Mouse (Mus musculus) hindbrain, embryonic 13.5 days (tissue): Measurements from ENCODE around the gene AI481877. TPM values are rescaled to one million over a fixed set of nuclear protein-coding genes. Genes with fewer than 3 reads are reported as not detected.
A peak's percentile ranks its signal among the peaks of the same experiment; 100 is the strongest.

ENCODE experiments used
- ATAC-seq: fragments of 200-750 bp; cut with Nextera tagmentation; 2 replicates; pipeline ENCODE4 v1.8.0; 2017; ENCODE audit warnings: moderate TSS enrichment; ENCODE audit not compliant: low FRiP score
- H3K27ac ChIP-seq: fragments of 300-500 bp; sonication (generic); 2 replicates; pipeline ENCODE4 v1.5.1; 2015; ENCODE audit warnings: inconsistent platforms, mild to moderate bottlenecking, moderate library complexity
- H3K27me3 ChIP-seq: fragments of 300-500 bp; sonication (generic); 2 replicates; pipeline ENCODE4 v1.6.1; 2015; ENCODE audit warnings: mild to moderate bottlenecking, inconsistent platforms
- H3K36me3 ChIP-seq: fragments of 300-500 bp; sonication (generic); 2 replicates; pipeline ENCODE4 v1.6.1; 2015; ENCODE audit warnings: mild to moderate bottlenecking, inconsistent platforms
- H3K4me1 ChIP-seq: fragments of 300-500 bp; sonication (generic); replicated peaks from 2 replicates; pipeline ENCODE4 v1.6.1; 2015; ENCODE audit warnings: inconsistent platforms
- H3K4me2 ChIP-seq: fragments of 300-500 bp; sonication (generic); 2 replicates; pipeline ENCODE4 v1.6.1; 2015; ENCODE audit warnings: inconsistent platforms, mild to moderate bottlenecking, moderate library complexity
- H3K4me3 ChIP-seq: fragments of 300-500 bp; sonication (generic); 2 replicates; pipeline ENCODE4 v1.5.1; 2015; ENCODE audit warnings: mild to moderate bottlenecking, inconsistent platforms
- H3K9ac ChIP-seq: fragments of 300-500 bp; sonication (generic); 2 replicates; pipeline ENCODE4 v1.6.1; 2015; ENCODE audit warnings: mild to moderate bottlenecking, inconsistent platforms
- H3K9me3 ChIP-seq: fragments of 300-500 bp; sonication (generic); 2 replicates; pipeline ENCODE4 v1.6.1; 2016; ENCODE audit warnings: inconsistent platforms
- WGBS: fragments of 180-500 bp; shearing (Covaris S2); methylation state at CpG from one replicate; pipeline ENCODE4 v1.1.7; 2015; 5-methylcytosine and 5-hydroxymethylcytosine counted together
- polyA plus RNA-seq: library from polyadenylated mRNA; unstranded; fragments of >200 nt; fragmentation: Nextera tagmentation; extraction: Ambion mirVana; gene quantifications from 2 replicates; pipeline ENCODE4 v1.2.1, GENCODE M21; 2015

AI481877 gene
- polyA plus RNA-seq, 1 experiment from 2014 or later, result not detected

- H3K4me2 ChIP-seq, result no peak overlapping the region
- H3K36me3 ChIP-seq, result no peaks in the 10 kb centered on the region
- peaks cover 22% of the 10 kb centered on the region for H3K4me1 ChIP-seq
- no peak overlapping the region for H3K4me3 ChIP-seq
- 94% methylated on average over 7 of the region's 7 CpGs for WGBS
- no peaks in the 10 kb centered on the region for H3K9me3 ChIP-seq
- H3K27ac ChIP-seq, result no peak overlapping the region
- no peaks in the 10 kb centered on the region for H3K27me3 ChIP-seq
- H3K9ac ChIP-seq, result no peak overlapping the region
- no peak for ATAC-seq
Observed at GRCm38 (mm10) chr4:59009186-59009585, 129.6 kb downstream of the AI481877 start.

- 91% methylated on average over 5 of the region's 5 CpGs for WGBS
- no peak overlapping the region for H3K4me2 ChIP-seq
- no peak overlapping the region for H3K4me3 ChIP-seq
- H3K27me3 ChIP-seq, result no peaks in the 10 kb centered on the region
- peaks cover 30% of the 10 kb centered on the region for H3K4me1 ChIP-seq
- no peak for ATAC-seq
- H3K9me3 ChIP-seq, result no peaks in the 10 kb centered on the region
- H3K36me3 ChIP-seq, result no peaks in the 10 kb centered on the region
- H3K27ac ChIP-seq, result no peak overlapping the region
- H3K9ac ChIP-seq, result no peak overlapping the region
Observed at GRCm38 (mm10) chr4:59007974-59008373, 130.8 kb downstream of the AI481877 start.

- peaks cover 34% of the 10 kb centered on the region for H3K4me1 ChIP-seq
- ATAC-seq, result no peak
Observed at GRCm38 (mm10) chr4:59007016-59007415, 131.8 kb downstream of the AI481877 start.

GRCm38 (mm10) chr4:59006211-59006610, 132.6 kb downstream of the AI481877 start:
- H3K27me3 ChIP-seq, result no peaks in the 10 kb centered on the region
- no peaks in the 10 kb centered on the region for H3K36me3 ChIP-seq
- no peak overlapping the region for H3K4me2 ChIP-seq
- H3K27ac ChIP-seq, result no peak overlapping the region
- no peak overlapping the region for H3K9ac ChIP-seq
- no peak for ATAC-seq
- H3K4me1 ChIP-seq, result peaks cover 34% of the 10 kb centered on the region
- H3K9me3 ChIP-seq, result no peaks in the 10 kb centered on the region
- WGBS, result 72% methylated on average over 8 of the region's 8 CpGs
- no peak overlapping the region for H3K4me3 ChIP-seq

More at GRCm38 (mm10) chr4:59007016-59007415, 131.8 kb downstream of the AI481877 start:
- no peaks in the 10 kb centered on the region for H3K9me3 ChIP-seq
- no peak overlapping the region for H3K4me2 ChIP-seq
- H3K27me3 ChIP-seq, result no peaks in the 10 kb centered on the region
- no peak overlapping the region for H3K27ac ChIP-seq
- H3K4me3 ChIP-seq, result no peak overlapping the region
- no peaks in the 10 kb centered on the region for H3K36me3 ChIP-seq
- no peak overlapping the region for H3K9ac ChIP-seq
- 83% methylated on average over 6 of the region's 6 CpGs for WGBS

- peak overlapping the region; percentile 95; the same call in 1 of the 2 replicates for H3K27ac ChIP-seq
- no peaks in the 10 kb centered on the region for H3K27me3 ChIP-seq
- ATAC-seq, result no peak
- no peaks in the 10 kb centered on the region for H3K36me3 ChIP-seq
- 41% methylated on average over 7 of the region's 7 CpGs for WGBS
- peak overlapping the region; percentile 96 for H3K9ac ChIP-seq
- H3K9me3 ChIP-seq, result no peaks in the 10 kb centered on the region
- peaks cover 34% of the 10 kb centered on the region for H3K4me1 ChIP-seq
- peak overlapping the region; percentile 83 for H3K4me2 ChIP-seq
- H3K4me3 ChIP-seq, result peak overlapping the region; percentile 94
Observed at GRCm38 (mm10) chr4:59003806-59004200, 135.0 kb downstream of the AI481877 start.

GRCm38 (mm10) chr4:59002948-59003805, 135.6 kb downstream of the AI481877 start, which contains the start of gene Gm20503:
Gene Gm20503 (plus strand): TSS chr4:59003210.
- WGBS, result under 1% methylated on average over 75 of the region's 89 CpGs
- ATAC-seq, result peak; percentile 99
- no peaks in the 10 kb centered on the region for H3K27me3 ChIP-seq
- peak within 1 kb of the TSS; percentile 94 for H3K4me3 ChIP-seq
- peak within 1 kb of the TSS; percentile 95 for H3K27ac ChIP-seq
- no peaks in the 10 kb centered on the region for H3K9me3 ChIP-seq
- H3K36me3 ChIP-seq, result no peaks in the 10 kb centered on the region
- peak within 1 kb of the TSS; percentile 83 for H3K4me2 ChIP-seq
- peaks cover 34% of the 10 kb centered on the region for H3K4me1 ChIP-seq
- H3K9ac ChIP-seq, result peak within 1 kb of the TSS; percentile 96

GRCm38 (mm10) chr4:59000614-59001013, 138.2 kb downstream of the AI481877 start:
- Histone ChIP-seq H3K27me3 (no peaks in the 10 kb centered on the region; the same call in 1 of the 2 replicates), H3K9me3 (no peaks in the 10 kb centered on the region), H3K36me3 (no peaks in the 10 kb centered on the region), H3K27ac (no peak overlapping the region), H3K4me3 (no peak overlapping the region), H3K9ac (no peak overlapping the region), H3K4me1 (peaks cover 26% of the 10 kb centered on the region), H3K4me2 (no peak overlapping the region)
- 0% methylated on average over 2 of the region's 2 CpGs for WGBS
- no peak for ATAC-seq

GRCm38 (mm10) chr4:58999686-59000085, 139.1 kb downstream of the AI481877 start:
- ATAC-seq, result no peak
- H3K27me3 ChIP-seq, result no peaks in the 10 kb centered on the region; the same call in 1 of the 2 replicates
- 14% methylated on average over 2 of the region's 2 CpGs for WGBS
- H3K4me3 ChIP-seq, result no peak overlapping the region
- H3K27ac ChIP-seq, result no peak overlapping the region
- H3K9me3 ChIP-seq, result no peaks in the 10 kb centered on the region
- no peak overlapping the region for H3K4me2 ChIP-seq
- H3K36me3 ChIP-seq, result no peaks in the 10 kb centered on the region
- peaks cover 17% of the 10 kb centered on the region for H3K4me1 ChIP-seq
- H3K9ac ChIP-seq, result no peak overlapping the region

- H3K27ac ChIP-seq, result no peak overlapping the region
- H3K4me1 ChIP-seq, result peaks cover 7% of the 10 kb centered on the region
- H3K27me3 ChIP-seq, result no peaks in the 10 kb centered on the region; the same call in 1 of the 2 replicates
- H3K4me2 ChIP-seq, result no peak overlapping the region
- ATAC-seq, result no peak
- no peak overlapping the region for H3K4me3 ChIP-seq
- no peak overlapping the region for H3K9ac ChIP-seq
- WGBS, result 90% methylated on average over 1 of the region's 1 CpGs
- H3K36me3 ChIP-seq, result no peaks in the 10 kb centered on the region
- H3K9me3 ChIP-seq, result no peaks in the 10 kb centered on the region
Observed at GRCm38 (mm10) chr4:58998688-58999087, 140.1 kb downstream of the AI481877 start.

- Histone ChIP-seq H3K4me2 (no peak overlapping the region), H3K27me3 (peaks cover 4% of the 10 kb centered on the region; the same call in 1 of the 2 replicates), H3K9me3 (no peaks in the 10 kb centered on the region), H3K4me3 (no peak overlapping the region), H3K27ac (no peak overlapping the region), H3K36me3 (no peaks in the 10 kb centered on the region), H3K9ac (no peak overlapping the region), H3K4me1 (no peaks in the 10 kb centered on the region)
- ATAC-seq, result no peak
- WGBS, result 76% methylated on average over 5 of the region's 5 CpGs
Observed at GRCm38 (mm10) chr4:58997081-58997480, 141.7 kb downstream of the AI481877 start.

- Histone ChIP-seq H3K27me3 (peaks cover 4% of the 10 kb centered on the region; the same call in 1 of the 2 replicates), H3K4me2 (no peak overlapping the region), H3K4me3 (no peak overlapping the region), H3K27ac (no peak overlapping the region), H3K36me3 (no peaks in the 10 kb centered on the region), H3K4me1 (no peaks in the 10 kb centered on the region), H3K9me3 (no peaks in the 10 kb centered on the region), H3K9ac (no peak overlapping the region)
- 82% methylated on average over 8 of the region's 8 CpGs for WGBS
- no peak for ATAC-seq
Observed at GRCm38 (mm10) chr4:58995251-58995693, 143.5 kb downstream of the AI481877 start.

GRCm38 (mm10) chr4:58994762-58995161, 144.0 kb downstream of the AI481877 start, which contains the start of gene Dnajc25:
Gene Dnajc25 (plus strand): TSS chr4:58995062.
- WGBS, result 94% methylated on average over 4 of the region's 4 CpGs

More at GRCm38 (mm10) chr4:58994762-58995161, 144.0 kb downstream of the AI481877 start, which contains the start of gene Dnajc25:
- Histone ChIP-seq H3K9me3 (no peaks in the 10 kb centered on the region), H3K4me3 (no peak within 1 kb of the TSS), H3K27me3 (peaks cover 4% of the 10 kb centered on the region; the same call in 1 of the 2 replicates), H3K9ac (no peak within 1 kb of the TSS), H3K4me1 (no peaks in the 10 kb centered on the region), H3K27ac (no peak within 1 kb of the TSS), H3K36me3 (no peaks in the 10 kb centered on the region), H3K4me2 (no peak within 1 kb of the TSS)
- no peak for ATAC-seq
